Mouse (Mus musculus): ENCODE results near the gene Sgpp2.

DNA sequence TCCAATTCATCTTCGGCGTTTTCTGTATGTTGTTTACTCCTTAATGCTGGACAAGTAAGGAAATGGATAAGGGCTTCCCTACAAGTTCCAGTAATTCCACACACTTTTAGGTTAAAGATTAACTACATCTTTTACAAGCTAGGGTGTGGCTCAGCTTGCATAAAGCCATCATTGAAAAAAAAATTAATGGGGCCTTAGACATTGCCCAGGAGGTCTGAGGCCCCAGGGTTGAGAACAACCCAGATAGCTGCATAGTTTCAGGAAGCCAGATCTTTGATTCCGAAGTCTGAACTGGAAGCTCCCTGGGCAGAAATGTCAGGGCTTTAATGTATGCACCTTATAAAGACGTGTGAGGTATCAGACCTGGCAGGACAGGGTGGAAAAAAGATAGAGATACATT lies 2.8 kb downstream of the Sgpp2 start:
- TF ChIP-seq CTCF (IDR thresholded peaks at IDR 0.05; ENCODE audit: low read depth) (no peak), EP300 (IDR thresholded peaks at IDR 0.05; ENCODE audit: low read depth) (no peak)
